Mouse (Mus musculus): ENCODE data around the gene Fam168a. TPM values are rescaled to one million over a fixed set of nuclear protein-coding genes. Genes with fewer than 3 reads are reported as not detected.

The Fam168a gene
- polyA plus RNA-seq, 1 experiment from 2014 or later, result 42.2 TPM

DNA sequence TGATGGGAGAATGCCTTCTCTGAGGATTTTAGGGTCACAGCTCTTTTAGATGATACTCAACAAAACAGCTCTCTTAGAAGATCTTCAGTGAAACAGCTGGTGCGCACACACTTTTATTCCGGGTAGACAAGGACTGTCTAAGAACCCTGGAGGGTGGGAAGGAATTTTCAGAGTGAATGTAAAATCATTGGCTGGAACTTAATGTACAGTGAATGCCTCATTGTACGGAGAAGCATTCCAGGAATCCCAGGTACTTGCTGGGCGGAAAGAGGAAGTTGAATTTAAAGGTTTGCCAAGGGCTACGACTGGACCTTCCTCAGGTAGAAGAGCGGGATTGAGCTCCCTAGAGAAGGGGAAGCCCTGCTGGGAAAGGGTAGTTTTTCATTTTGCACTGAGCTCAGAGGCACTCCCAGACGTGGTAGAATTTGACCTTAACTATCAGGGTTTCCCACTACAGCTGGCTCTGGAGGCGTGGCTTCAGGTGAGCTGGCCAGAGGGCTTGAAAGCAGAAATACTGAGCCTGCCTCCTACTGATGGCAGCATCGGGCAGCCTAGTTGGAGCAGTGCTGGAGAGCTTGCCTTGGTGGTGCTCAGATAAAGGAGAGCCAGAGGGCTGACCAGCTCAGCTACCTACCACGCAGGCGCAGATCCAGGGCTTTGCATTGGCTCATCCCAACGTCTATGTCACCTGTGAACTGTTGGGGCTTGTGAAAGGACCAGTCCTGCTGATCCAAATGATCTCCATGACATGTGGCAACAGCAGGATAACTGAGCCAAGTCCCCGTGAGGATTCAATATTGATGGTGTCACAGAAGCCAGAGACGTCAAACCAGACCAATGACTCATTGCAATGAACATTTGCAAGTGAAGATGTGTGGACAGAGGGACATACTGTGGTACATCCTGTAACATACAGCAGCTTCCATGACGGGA is 27.2 kb upstream of the Fam168a start:
- no peaks in the 10 kb centered on the region for H3K27me3 ChIP-seq
- ATAC-seq (ENCODE audit: insufficient number of reproducible peaks, low FRiP score, low TSS enrichment, low read depth), result no peak
- no peaks in the 10 kb centered on the region for H3K9me3 ChIP-seq
- no peak overlapping the region for H3K4me3 ChIP-seq
- H3K36me3 ChIP-seq, result no peaks in the 10 kb centered on the region
- H3K27ac ChIP-seq, result 0 out of 2 replicates have a peak overlapping the region, but pooled peaks have one; percentile 27
- H3K9ac ChIP-seq, result no peak overlapping the region
- H3K4me2 ChIP-seq, result no peak overlapping the region
- WGBS, result 45% methylated on average over 15 of the region's 15 CpGs
- peaks cover 9% of the 10 kb centered on the region for H3K4me1 ChIP-seq

DNA sequence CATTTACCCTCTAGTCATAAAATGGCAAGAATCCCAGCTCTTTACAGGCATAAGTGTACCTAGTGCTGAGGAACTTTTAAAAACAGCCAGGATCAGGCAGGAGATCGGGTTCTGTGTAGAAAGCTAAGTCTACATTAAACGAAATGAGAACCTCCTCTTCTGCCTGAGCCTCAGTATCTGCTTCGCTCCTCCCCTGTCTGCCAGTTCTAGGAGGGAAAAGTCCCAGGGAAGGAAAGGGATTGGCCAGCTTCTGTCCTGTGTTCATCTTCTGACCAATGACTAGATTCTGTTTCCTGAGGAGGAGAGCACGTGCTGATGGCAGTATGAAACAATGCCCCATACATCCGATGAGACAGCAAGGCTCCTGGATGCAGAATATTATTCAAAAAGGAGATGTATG is 25.3 kb upstream of the Fam168a start:
- no peak overlapping the region for H3K9ac ChIP-seq
- no peak overlapping the region for H3K27ac ChIP-seq
- 49% methylated on average over 5 of the region's 5 CpGs for WGBS

DNA sequence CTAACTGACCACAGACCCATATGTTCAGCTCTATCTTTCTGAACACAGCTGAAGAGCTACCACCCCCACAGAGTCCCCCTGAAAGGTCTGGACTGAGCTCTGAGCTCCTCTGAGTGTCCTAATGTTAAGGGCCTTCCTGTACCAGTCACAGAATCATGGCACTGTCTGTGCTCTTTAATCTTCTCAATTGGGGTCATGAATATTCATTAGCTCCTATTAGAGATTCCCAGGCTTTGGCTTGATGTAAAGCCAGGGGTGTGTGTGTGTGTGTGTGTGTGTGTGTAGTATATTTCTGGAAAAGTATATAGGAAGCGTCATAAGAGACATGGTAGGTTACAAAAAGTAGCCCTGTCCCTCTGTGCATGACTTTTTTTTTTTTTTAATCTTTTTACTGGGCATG is 23.2 kb upstream of the Fam168a start:
- ATAC-seq (ENCODE audit: insufficient number of reproducible peaks, low FRiP score, low TSS enrichment, low read depth), result no peak
- Histone ChIP-seq H3K4me1 (peaks cover 9% of the 10 kb centered on the region), H3K27me3 (no peaks in the 10 kb centered on the region), H3K9me3 (no peaks in the 10 kb centered on the region), H3K4me3 (no peak overlapping the region), H3K36me3 (no peaks in the 10 kb centered on the region), H3K4me2 (no peak overlapping the region), H3K27ac (no peak overlapping the region), H3K9ac (no peak overlapping the region)
- 89% methylated on average over 1 of the region's 1 CpGs for WGBS

More for the DNA sequence above, 25.3 kb upstream of the Fam168a start:
- no peak overlapping the region for H3K4me2 ChIP-seq
- no peaks in the 10 kb centered on the region for H3K9me3 ChIP-seq
- H3K27me3 ChIP-seq, result no peaks in the 10 kb centered on the region
- no peak for ATAC-seq (ENCODE audit: insufficient number of reproducible peaks, low FRiP score, low TSS enrichment, low read depth)
- no peak overlapping the region for H3K4me3 ChIP-seq
- peaks cover 9% of the 10 kb centered on the region for H3K4me1 ChIP-seq
- H3K36me3 ChIP-seq, result no peaks in the 10 kb centered on the region

DNA sequence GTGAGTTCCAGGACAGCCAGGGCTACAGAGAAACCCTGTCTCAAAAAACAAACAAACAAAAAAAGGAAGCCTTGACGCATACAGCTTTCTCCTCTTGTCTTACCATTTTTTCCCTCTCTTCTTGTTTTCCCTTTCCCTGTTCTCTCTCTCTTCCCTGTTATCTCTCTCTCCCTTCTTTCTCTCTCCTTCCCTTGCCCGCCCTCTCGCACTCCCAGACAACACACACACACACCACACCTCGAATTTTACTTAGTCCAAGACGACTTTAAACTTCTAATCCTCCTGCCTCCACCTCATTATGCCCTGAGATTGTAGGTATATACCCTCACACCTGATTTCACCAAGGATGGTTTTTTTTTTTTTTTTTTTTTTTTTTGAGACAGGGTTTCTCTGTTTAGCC is 22.4 kb upstream of the Fam168a start:
- 73% methylated on average over 5 of the region's 5 CpGs for whole genome bisulfite sequencing
- H3K4me1 ChIP-seq, result peaks cover 5% of the 10 kb centered on the region

DNA sequence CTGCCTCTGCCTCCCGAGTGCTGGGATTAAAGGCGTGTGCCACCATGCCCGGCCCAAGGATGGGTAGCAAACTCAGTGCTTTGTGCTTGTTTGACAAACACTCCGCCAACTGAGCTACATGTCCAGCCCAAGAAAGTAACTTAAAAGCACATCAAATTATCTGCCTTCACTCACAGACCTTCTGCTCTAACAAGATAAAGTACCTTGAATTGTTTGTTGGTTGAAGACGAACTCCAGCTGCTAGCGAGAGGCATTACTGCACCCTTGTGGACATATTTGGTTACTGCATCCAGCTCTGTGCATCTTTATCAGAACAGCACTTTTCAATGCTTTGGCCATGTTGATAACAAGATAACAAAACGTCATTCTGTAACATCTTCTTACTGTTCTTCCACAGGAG is 21.9 kb upstream of the Fam168a start:
- H3K4me3 ChIP-seq, result no peak overlapping the region
- H3K9ac ChIP-seq, result no peak overlapping the region
- ATAC-seq (ENCODE audit: insufficient number of reproducible peaks, low FRiP score, low TSS enrichment, low read depth), result no peak
- no peak overlapping the region for H3K4me2 ChIP-seq
- no peaks in the 10 kb centered on the region for H3K27me3 ChIP-seq
- no peak overlapping the region for H3K27ac ChIP-seq
- WGBS, result 60% methylated on average over 7 of the region's 7 CpGs
- no peaks in the 10 kb centered on the region for H3K36me3 ChIP-seq
- H3K4me1 ChIP-seq, result peaks cover under 1% of the 10 kb centered on the region
- no peaks in the 10 kb centered on the region for H3K9me3 ChIP-seq

More for the DNA sequence above, 22.4 kb upstream of the Fam168a start:
- no peak overlapping the region for H3K9ac ChIP-seq
- H3K27me3 ChIP-seq, result no peaks in the 10 kb centered on the region
- H3K36me3 ChIP-seq, result no peaks in the 10 kb centered on the region
- no peaks in the 10 kb centered on the region for H3K9me3 ChIP-seq
- no peak overlapping the region for H3K27ac ChIP-seq
- H3K4me3 ChIP-seq, result no peak overlapping the region
- H3K4me2 ChIP-seq, result no peak overlapping the region
- no peak for ATAC-seq (ENCODE audit: insufficient number of reproducible peaks, low FRiP score, low TSS enrichment, low read depth)

DNA sequence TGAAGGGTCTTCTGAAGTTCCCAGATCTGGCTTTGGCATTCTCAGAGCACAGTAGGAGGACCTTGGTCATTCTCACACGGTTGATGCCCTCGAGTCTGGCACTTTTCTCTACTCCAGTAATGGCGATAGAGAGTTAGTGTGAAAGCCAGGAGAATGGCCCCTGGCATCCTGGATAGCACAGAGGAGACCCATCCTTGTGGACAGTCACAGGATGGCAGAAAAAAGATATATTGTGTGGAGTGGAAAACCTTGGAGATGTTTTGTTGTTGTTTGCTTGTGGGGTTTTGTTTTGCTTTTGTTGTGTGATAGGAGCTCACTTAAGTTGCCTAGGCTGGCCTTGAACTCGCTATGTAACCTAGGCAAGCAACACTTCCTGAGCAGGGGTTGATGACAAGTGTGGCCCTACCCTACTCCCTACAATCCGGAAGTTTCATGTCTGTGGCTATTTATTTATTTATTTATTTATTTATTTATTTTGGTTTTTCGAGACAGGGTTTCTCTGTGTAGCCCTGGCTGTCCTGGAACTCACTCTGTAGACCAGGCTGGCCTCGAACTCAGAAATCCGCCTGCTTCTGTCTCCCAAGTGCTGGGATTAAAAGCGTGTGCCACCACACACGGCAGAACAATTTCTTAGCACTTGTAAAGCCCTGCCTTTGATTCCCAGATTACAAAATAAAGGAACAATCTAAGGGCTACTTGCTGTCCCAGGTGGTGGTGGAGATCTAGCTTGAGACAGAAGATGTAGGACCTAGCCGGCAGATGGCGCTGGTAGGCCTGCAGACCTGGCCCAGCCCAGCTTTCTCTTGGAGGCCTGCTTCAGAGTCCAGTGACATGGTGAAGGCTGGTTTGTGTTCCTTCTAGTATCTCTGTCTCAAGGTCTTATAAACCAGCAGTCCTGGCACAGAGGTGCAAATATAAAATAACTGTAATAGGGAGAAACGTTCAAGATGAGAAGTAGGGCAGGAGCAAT is 21.1 kb upstream of the Fam168a start:
- H3K27me3 ChIP-seq, result no peaks in the 10 kb centered on the region
- 41% methylated on average over 13 of the region's 13 CpGs for WGBS

DNA sequence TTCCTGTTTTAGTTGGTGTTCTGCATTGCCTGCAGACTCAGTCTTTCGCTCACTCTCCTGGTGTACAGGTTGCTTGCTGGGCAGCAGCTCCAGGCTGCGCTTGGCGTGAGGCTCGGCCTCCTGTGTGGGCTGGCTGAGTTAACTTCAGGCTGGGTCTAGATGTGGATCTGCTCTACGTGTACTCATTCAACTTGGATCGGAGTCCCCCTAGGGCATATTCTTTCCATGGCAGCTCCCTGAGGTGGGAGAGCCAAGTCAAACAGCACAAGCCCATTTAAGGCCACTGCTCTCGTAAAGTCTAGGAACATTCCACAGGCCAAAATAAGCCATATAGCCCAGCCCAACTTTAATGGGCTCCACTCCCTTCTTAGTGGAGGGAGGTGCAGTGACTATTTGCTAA is 18.0 kb upstream of the Fam168a start:
- ATAC-seq (ENCODE audit: insufficient number of reproducible peaks, low FRiP score, low TSS enrichment, low read depth), result peak; percentile 89
- Histone ChIP-seq H3K4me2 (no peak overlapping the region), H3K36me3 (no peaks in the 10 kb centered on the region), H3K9ac (no peak overlapping the region), H3K27me3 (no peaks in the 10 kb centered on the region), H3K4me3 (no peak overlapping the region), H3K9me3 (no peaks in the 10 kb centered on the region), H3K27ac (no peak overlapping the region), H3K4me1 (no peaks in the 10 kb centered on the region)
- 53% methylated on average over 7 of the region's 7 CpGs for WGBS

More for the DNA sequence above, 21.1 kb upstream of the Fam168a start:
- Histone ChIP-seq H3K9me3 (no peaks in the 10 kb centered on the region), H3K27ac (no peak overlapping the region), H3K4me1 (no peaks in the 10 kb centered on the region), H3K36me3 (no peaks in the 10 kb centered on the region), H3K9ac (no peak overlapping the region), H3K4me2 (no peak overlapping the region), H3K4me3 (no peak overlapping the region)
- no peak for ATAC-seq (ENCODE audit: insufficient number of reproducible peaks, low FRiP score, low TSS enrichment, low read depth)

DNA sequence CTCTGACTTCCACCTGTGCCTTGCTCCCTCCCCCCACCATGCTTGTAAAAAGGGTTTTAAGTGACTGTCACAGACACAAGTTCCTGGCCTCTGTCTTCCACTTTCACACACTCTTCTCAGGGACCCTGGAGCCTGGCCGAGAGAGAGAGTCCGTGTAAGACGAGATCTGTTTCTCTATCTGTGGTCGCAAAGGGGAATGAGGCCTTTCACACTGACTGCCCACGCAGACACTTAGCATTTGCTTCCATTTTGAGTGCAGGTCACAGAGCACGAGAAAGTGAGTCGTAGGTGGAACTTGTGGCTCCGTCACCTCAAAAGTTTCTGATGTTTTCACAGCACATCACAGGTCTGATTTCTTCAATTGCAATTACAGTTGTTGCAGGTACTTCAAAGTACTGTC is 13.2 kb upstream of the Fam168a start:
- Histone ChIP-seq H3K9ac (no peak overlapping the region), H3K27ac (no peak overlapping the region), H3K9me3 (no peaks in the 10 kb centered on the region), H3K36me3 (no peaks in the 10 kb centered on the region), H3K27me3 (no peaks in the 10 kb centered on the region), H3K4me1 (no peaks in the 10 kb centered on the region), H3K4me2 (no peak overlapping the region), H3K4me3 (no peak overlapping the region)
- no peak for ATAC-seq (ENCODE audit: insufficient number of reproducible peaks, low FRiP score, low TSS enrichment, low read depth)
- WGBS, result 54% methylated on average over 8 of the region's 8 CpGs

DNA sequence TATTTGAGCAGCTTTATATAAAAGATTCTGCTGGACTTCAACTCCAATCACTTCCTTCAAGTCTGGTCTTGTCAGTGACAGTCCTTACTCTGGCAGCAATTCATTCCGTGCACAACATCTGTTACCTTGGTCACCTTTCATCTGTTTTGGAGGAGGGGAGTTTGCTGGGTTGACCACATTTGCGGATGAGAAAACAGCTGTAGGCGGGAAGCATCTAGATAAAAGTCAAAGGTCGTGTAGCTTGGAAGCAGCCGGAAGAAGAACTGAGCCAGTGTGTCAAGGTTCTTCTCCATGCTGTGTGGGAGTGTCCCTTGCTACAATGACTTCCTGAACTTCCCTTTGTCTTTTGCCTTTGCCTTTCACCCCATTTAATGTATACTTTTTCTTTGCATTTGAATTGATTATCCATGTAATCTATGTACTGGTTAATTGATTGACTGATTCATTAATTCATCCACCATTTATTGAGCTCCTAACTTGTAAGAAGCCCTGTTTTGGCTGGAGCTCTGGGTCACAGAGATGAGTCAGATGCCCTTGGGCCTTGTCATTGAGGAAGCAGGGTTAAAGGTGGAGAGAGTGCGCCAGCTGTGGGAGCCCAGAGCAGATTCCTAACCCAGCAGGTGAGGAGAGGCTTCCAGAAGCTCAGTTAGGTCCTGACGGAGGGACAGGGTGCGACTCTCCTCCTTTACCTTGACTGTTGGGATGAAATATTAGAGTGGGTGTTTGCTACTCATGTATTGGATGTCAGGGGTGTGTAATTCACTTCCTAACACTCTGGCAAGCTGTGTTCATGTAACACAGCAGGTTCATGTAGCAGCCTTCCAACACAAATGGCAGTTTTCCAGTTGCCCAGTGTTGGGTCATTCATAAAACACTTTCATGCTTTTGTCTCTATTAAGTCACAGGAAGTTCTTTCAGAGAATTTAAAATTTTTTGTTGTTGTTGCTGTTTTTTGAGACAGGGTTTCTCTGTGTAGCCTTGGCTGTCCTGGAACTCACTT is 6.4 kb upstream of the Fam168a start:
- Histone ChIP-seq H3K27me3 (no peaks in the 10 kb centered on the region), H3K4me2 (no peak overlapping the region), H3K9ac (no peak overlapping the region), H3K4me1 (0 out of 2 replicates have a peak, but pooled peaks cover 3% of the 10 kb centered on the region), H3K9me3 (no peaks in the 10 kb centered on the region), H3K36me3 (no peaks in the 10 kb centered on the region), H3K4me3 (no peak overlapping the region), H3K27ac (no peak overlapping the region)
- 49% methylated on average over 8 of the region's 8 CpGs for WGBS
- no peak for ATAC-seq (ENCODE audit: insufficient number of reproducible peaks, low FRiP score, low TSS enrichment, low read depth)

DNA sequence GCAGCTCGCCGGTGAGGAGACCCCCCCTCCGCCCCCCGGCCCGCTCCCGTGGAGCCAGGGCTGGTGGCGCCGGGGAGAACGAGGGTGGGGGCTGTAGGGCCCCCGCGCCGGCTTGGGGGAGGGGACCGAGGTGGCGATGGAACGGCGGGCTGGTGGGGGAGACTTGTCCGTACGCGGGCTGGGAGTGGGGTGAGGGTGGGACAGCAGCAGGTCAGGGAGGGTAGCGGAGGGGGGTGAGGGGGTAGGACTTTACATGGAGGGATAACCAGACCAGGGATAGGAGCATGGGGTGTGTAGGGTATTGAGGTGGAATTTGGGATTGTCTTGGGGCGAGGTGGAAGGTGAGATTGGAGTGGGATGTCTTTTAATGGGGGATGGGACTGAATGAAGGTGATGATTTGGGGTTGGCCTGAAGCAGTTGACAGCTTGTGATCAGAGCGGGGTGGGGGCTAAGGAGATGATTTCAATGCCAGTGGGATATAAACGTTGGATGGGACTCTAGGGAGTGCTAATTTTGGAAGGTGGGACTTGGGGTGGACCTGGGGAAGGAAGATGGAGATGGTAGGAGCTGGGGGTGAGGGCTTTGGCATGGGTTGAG is 547 bp downstream of the Fam168a start:
- Histone ChIP-seq H3K4me3 (peak overlapping the region; percentile 90), H3K27me3 (no peaks in the 10 kb centered on the region), H3K4me1 (peaks cover 13% of the 10 kb centered on the region), H3K4me2 (peak overlapping the region; percentile 63), H3K36me3 (no peaks in the 10 kb centered on the region), H3K27ac (peak overlapping the region; percentile 96), H3K9me3 (no peaks in the 10 kb centered on the region), H3K9ac (peak overlapping the region; percentile 93)
- 2% methylated on average over 23 of the region's 23 CpGs for WGBS
- ATAC-seq (ENCODE audit: insufficient number of reproducible peaks, low FRiP score, low TSS enrichment, low read depth), result peak; percentile 20; the same call in 1 of the 2 replicates
